Mouse (Mus musculus) limb, embryonic 14.5 days (tissue): ENCODE data around the gene Nova2. TPM values are rescaled to one million over a fixed set of nuclear protein-coding genes. Genes with fewer than 3 reads are reported as not detected.

ENCODE experiments used
- ATAC-seq: fragments of 200-750 bp; cut with Nextera tagmentation; 2 replicates; pipeline ENCODE4 v1.8.0; 2017; ENCODE audit warnings: low read depth, moderate number of reproducible peaks, moderate TSS enrichment; ENCODE audit not compliant: low FRiP score
- DNase-seq: peaks from one replicate; pipeline ENCODE4 v3.0.0-alpha.2; 2015; ENCODE audit warnings: low spot score
- H3K27ac ChIP-seq: fragments of 300-500 bp; sonication (generic); replicated peaks from 2 replicates; pipeline ENCODE4 v1.5.1; 2014; ENCODE audit warnings: low read depth, mild to moderate bottlenecking, low read length, moderate library complexity, mixed read lengths
- H3K27me3 ChIP-seq: fragments of 300-500 bp; sonication (generic); 2 replicates; pipeline ENCODE4 v1.6.1; 2014; ENCODE audit warnings: low read length, mixed read lengths; ENCODE audit not compliant: control insufficient read depth, insufficient read depth
- H3K36me3 ChIP-seq: fragments of 300-500 bp; sonication (generic); 2 replicates; pipeline ENCODE4 v1.6.1; 2014; ENCODE audit warnings: mild to moderate bottlenecking, low read length, moderate library complexity, mixed read lengths; ENCODE audit not compliant: control insufficient read depth, insufficient read depth
- H3K4me1 ChIP-seq: fragments of 300-500 bp; sonication (generic); 2 replicates; pipeline ENCODE4 v1.6.1; 2014; ENCODE audit warnings: antibody characterized with exemption, low read length, mixed read lengths; ENCODE audit not compliant: control insufficient read depth, insufficient read depth
- H3K4me2 ChIP-seq: fragments of 300-500 bp; sonication (generic); replicated peaks from 2 replicates; pipeline ENCODE4 v1.6.1; 2014; ENCODE audit warnings: low read depth, mild to moderate bottlenecking, low read length, moderate library complexity; ENCODE audit not compliant: severe bottlenecking
- H3K4me3 ChIP-seq: fragments of 300-500 bp; sonication (generic); replicated peaks from 2 replicates; pipeline ENCODE4 v1.5.1; 2014; ENCODE audit warnings: low read length
- H3K9ac ChIP-seq: fragments of 300-500 bp; sonication (generic); 2 replicates; pipeline ENCODE4 v1.6.1; 2014; ENCODE audit warnings: mild to moderate bottlenecking, low read depth, low read length, moderate library complexity; ENCODE audit not compliant: severe bottlenecking
- H3K9me3 ChIP-seq: fragments of 300-500 bp; sonication (generic); 2 replicates; pipeline ENCODE4 v1.6.1; 2016; ENCODE audit warnings: low read length; ENCODE audit not compliant: control insufficient read depth
- POLR2A ChIP-seq: fragments of 200-500 bp; IDR thresholded peaks from 2 replicates; pipeline ENCODE4 v1.8.0; 2012; ENCODE audit warnings: inconsistent platforms, mild to moderate bottlenecking, moderate library complexity, borderline replicate concordance; ENCODE audit not compliant: insufficient read depth, insufficient read length; ENCODE audit errors: extremely low read depth
- WGBS: fragments of 180-500 bp; shearing (Covaris S2); extraction: QIAGEN DNeasy Blood & Tissue Kit; methylation state at CpG from one replicate; pipeline ENCODE4 v1.1.7; 2014; 5-methylcytosine and 5-hydroxymethylcytosine counted together
- polyA plus RNA-seq, 2 experiments: library from polyadenylated mRNA; depleted of rRNA in 1 of 2; stranded (reverse) in 1 of 2; unstranded in 1 of 2; fragments of >200 nt; fragmentation: Nextera tagmentation in 1 of 2; extraction: Ambion mirVana in 1 of 2; gene quantifications; 2 replicates each; pipeline versions ENCODE4 v1.2.1 to v1.2.3; 2012 to 2014

Nova2 gene
- polyA plus RNA-seq, 2 experiments, result 0.37 to 1.3 TPM

- Histone ChIP-seq H3K9ac (peak overlapping the region; percentile 38; the same call in 1 of the 2 replicates), H3K4me1 (peaks cover 13% of the 10 kb centered on the region), H3K27me3 (no peaks in the 10 kb centered on the region), H3K9me3 (no peaks in the 10 kb centered on the region), H3K27ac (no peak overlapping the region), H3K36me3 (peaks cover 17% of the 10 kb centered on the region), H3K4me2 (peak overlapping the region; percentile 37), H3K4me3 (peak overlapping the region; percentile 16; the same call in 1 of the 2 replicates)
- 47% methylated on average over 9 of the region's 10 CpGs for WGBS
- no peak for TF ChIP-seq POLR2A
- ATAC-seq (no peak), DNase-seq (no peak)
Observed at GRCm38 (mm10) chr7:19000421-19000820, 74.7 kb downstream of the Nova2 start.

GRCm38 (mm10) chr7:19001066-19001806, 75.5 kb downstream of the Nova2 start:
- no peak for TF ChIP-seq POLR2A
- WGBS, result 25% methylated on average over 18 of the region's 18 CpGs
- no peak for ATAC-seq
- H3K4me2 ChIP-seq, result peak overlapping the region; percentile 37
- peak overlapping the region; percentile 16; the same call in 1 of the 2 replicates for H3K4me3 ChIP-seq
- DNase-seq, result no peak
- H3K27ac ChIP-seq, result no peak overlapping the region
- H3K36me3 ChIP-seq, result peaks cover 25% of the 10 kb centered on the region
- H3K4me1 ChIP-seq, result peaks cover 21% of the 10 kb centered on the region
- H3K27me3 ChIP-seq, result no peaks in the 10 kb centered on the region
- H3K9me3 ChIP-seq, result no peaks in the 10 kb centered on the region
- peak overlapping the region; percentile 38; the same call in 1 of the 2 replicates for H3K9ac ChIP-seq

- Histone ChIP-seq H3K4me3 (no peak overlapping the region), H3K9me3 (no peaks in the 10 kb centered on the region), H3K27me3 (no peaks in the 10 kb centered on the region), H3K27ac (peak overlapping the region; percentile 75; the same call in 1 of the 2 replicates), H3K4me1 (peaks cover 25% of the 10 kb centered on the region), H3K36me3 (peaks cover 30% of the 10 kb centered on the region), H3K9ac (no peak overlapping the region), H3K4me2 (no peak overlapping the region; the same call in 1 of the 2 replicates)
- DNase-seq (no peak), ATAC-seq (no peak)
- WGBS, result 57% methylated on average over 3 of the region's 3 CpGs
- no peak for TF ChIP-seq POLR2A
Observed at GRCm38 (mm10) chr7:19001807-19002085, 76.1 kb downstream of the Nova2 start.

GRCm38 (mm10) chr7:19002115-19002514, 76.4 kb downstream of the Nova2 start:
- peak overlapping the region; percentile 75 for H3K27ac ChIP-seq
- H3K27me3 ChIP-seq, result no peaks in the 10 kb centered on the region
- peaks cover 28% of the 10 kb centered on the region for H3K4me1 ChIP-seq
- H3K36me3 ChIP-seq, result peaks cover 33% of the 10 kb centered on the region
- TF ChIP-seq POLR2A, result no peak
- H3K9me3 ChIP-seq, result no peaks in the 10 kb centered on the region
- peak overlapping the region; percentile 62 for H3K4me2 ChIP-seq
- H3K9ac ChIP-seq, result peak overlapping the region; percentile 65
- no peak for ATAC-seq
- WGBS, result 33% methylated on average over 4 of the region's 4 CpGs
- peak overlapping the region; percentile 41 for H3K4me3 ChIP-seq
- no peak for DNase-seq

- peak; percentile 95 for DNase-seq
- Histone ChIP-seq H3K9ac (peak overlapping the region; percentile 65), H3K36me3 (peaks cover 42% of the 10 kb centered on the region), H3K4me1 (peaks cover 34% of the 10 kb centered on the region), H3K27me3 (no peaks in the 10 kb centered on the region), H3K9me3 (no peaks in the 10 kb centered on the region), H3K4me3 (peak overlapping the region; percentile 41), H3K4me2 (peak overlapping the region; percentile 62), H3K27ac (peak overlapping the region; percentile 75)
- TF ChIP-seq POLR2A, result no peak
- 2% methylated on average over 17 of the region's 17 CpGs for WGBS
- ATAC-seq, result peak; percentile 77
Observed at GRCm38 (mm10) chr7:19002848-19003498, 77.3 kb downstream of the Nova2 start.
